26 mouse cellular contexts compared by ENCODE assay signal in genomic region chr11:116585682-116586081, GRCm38 (mm10). TPM values are rescaled to one million over a fixed set of nuclear protein-coding genes. Genes with fewer than 3 reads are reported as not detected.
"Had no signal": no experiment of that assay in that cellular context is flagged by ENCODE, and none has a peak within 500 bp of the region (broad histone marks: within the 10 kb centered on the region; RNA-seq: fewer than 3 reads in every experiment).

No protein-coding gene starts in this region.

- H3K4me3 ChIP-seq: layer of hippocampus, adult 2 months; left cerebral cortex, adult 2 months; limb, embryonic 12.5 days; limb, embryonic 15.5 days had no signal

- ATAC-seq: liver, postnatal 0 days had no signal

- H3K9me3 ChIP-seq: limb, embryonic 12.5 days; limb, embryonic 15.5 days had no signal

- DNase-seq: kidney, adult 9 months; kidney, postnatal 14 days; layer of hippocampus, postnatal 36 days; left cerebral cortex, postnatal 4 days; liver, postnatal 0 days; lung, postnatal 14 days; lung, postnatal 4 days; midbrain, embryonic 14.5 days; thymus, adult 18-20 months; thymus, postnatal 36 days had no signal

- H3K27ac ChIP-seq: layer of hippocampus, adult 2 months; left cerebral cortex, adult 2 months; limb, embryonic 12.5 days; limb, embryonic 15.5 days; liver, embryonic 14.5 days had no signal

- H3K9ac ChIP-seq: limb, embryonic 12.5 days; limb, embryonic 15.5 days; liver, embryonic 14.5 days; liver, postnatal 0 days had no signal

- H3K36me3 ChIP-seq: limb, embryonic 12.5 days; limb, embryonic 15.5 days had no signal

- H3K4me2 ChIP-seq: limb, embryonic 12.5 days; limb, embryonic 15.5 days; liver, embryonic 11.5 days; midbrain, embryonic 11.5 days had no signal

RNA-seq across cellular contexts. Expression of gene Aanat, which starts 0.6 kb away (rescaled TPM):
- total RNA-seq: megakaryocyte progenitor cell, adult 5-6 weeks; megakaryocyte-erythroid progenitor cell, adult 5-6 weeks had no signal
- polyA plus RNA-seq: kidney, embryonic 16.5 days; large intestine, adult 2 months; limb, embryonic 12.5 days; limb, embryonic 15.5 days; liver, embryonic 11.5 days; liver, embryonic 14.5 days; liver, postnatal 0 days; lung, embryonic 16.5 days; midbrain, embryonic 11.5 days; neural tube, embryonic 11.5 days; small intestine, adult 2 months; spleen, adult 2 months; stomach, embryonic 16.5 days had no signal
